Mouse (Mus musculus) cerebellum, adult 2 months (tissue): ENCODE measurements around the gene Nrxn1.

ENCODE experiments used
- CTCF ChIP-seq: fragments of 200-500 bp; IDR thresholded peaks from 2 replicates; pipeline ENCODE4 v1.5.1; 2011; ENCODE audit warnings: low read depth, mild to moderate bottlenecking, control low read depth, low read length, moderate library complexity, borderline replicate concordance; ENCODE audit not compliant: insufficient read depth
- POLR2A ChIP-seq: fragments of 200-500 bp; IDR thresholded peaks from 2 replicates; pipeline ENCODE4 v1.6.1; 2011; ENCODE audit warnings: low read length, control low read depth, borderline replicate concordance; ENCODE audit not compliant: insufficient read depth

DNA sequence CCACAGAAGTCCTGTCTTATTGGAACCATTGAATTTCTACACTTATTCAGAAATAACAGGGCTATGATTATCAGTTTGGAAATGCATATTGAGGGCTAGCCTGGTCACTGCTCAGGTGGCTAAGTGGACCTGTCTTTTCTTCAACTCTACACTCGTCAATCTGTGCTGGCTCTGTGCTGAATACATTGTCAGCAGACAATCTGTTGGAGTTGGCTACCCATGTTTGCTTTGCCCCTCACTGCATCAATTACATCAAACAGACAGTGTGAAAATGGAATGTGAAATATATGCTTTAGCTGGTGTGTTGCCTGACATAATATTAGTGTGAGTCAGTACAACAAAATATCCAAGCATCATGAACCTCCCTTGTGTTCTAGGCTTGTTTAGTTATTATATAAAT lies 438.4 kb downstream of the Nrxn1 start:
- TF ChIP-seq CTCF: no peak
- no peak for TF ChIP-seq POLR2A
